Mouse (Mus musculus) midbrain, embryonic 15.5 days (tissue): Measurements from ENCODE around the gene Oaf. TPM values are rescaled to one million over a fixed set of nuclear protein-coding genes. Genes with fewer than 3 reads are reported as not detected.

Source experiments
- ATAC-seq: fragments of 200-750 bp; cut with Nextera tagmentation; replicated peaks from 2 replicates; pipeline ENCODE4 v1.8.0; 2017; ENCODE audit warnings: moderate TSS enrichment
- H3K27ac ChIP-seq: fragments of 300-500 bp; sonication (generic); 2 replicates; pipeline ENCODE4 v1.5.1; 2015; ENCODE audit warnings: mild to moderate bottlenecking, inconsistent platforms
- H3K27me3 ChIP-seq: fragments of 300-500 bp; sonication (generic); replicated peaks from 2 replicates; pipeline ENCODE4 v1.6.1; 2015; ENCODE audit warnings: inconsistent platforms
- H3K36me3 ChIP-seq: fragments of 300-500 bp; sonication (generic); replicated peaks from 2 replicates; pipeline ENCODE4 v1.6.1; 2015; ENCODE audit warnings: inconsistent platforms
- H3K4me1 ChIP-seq: fragments of 300-500 bp; sonication (generic); 2 replicates; pipeline ENCODE4 v1.6.1; 2015; ENCODE audit warnings: inconsistent platforms
- H3K4me2 ChIP-seq: fragments of 300-500 bp; sonication (generic); 2 replicates; pipeline ENCODE4 v1.6.1; 2015; ENCODE audit warnings: inconsistent platforms, mild to moderate bottlenecking, moderate library complexity
- H3K4me3 ChIP-seq: fragments of 300-500 bp; sonication (generic); 2 replicates; pipeline ENCODE4 v1.5.1; 2015; ENCODE audit warnings: mild to moderate bottlenecking, inconsistent platforms
- H3K9ac ChIP-seq: fragments of 300-500 bp; sonication (generic); 2 replicates; pipeline ENCODE4 v1.6.1; 2015; ENCODE audit warnings: mild to moderate bottlenecking, inconsistent platforms
- H3K9me3 ChIP-seq: fragments of 300-500 bp; sonication (generic); 2 replicates; pipeline ENCODE4 v1.6.1; 2016; ENCODE audit warnings: inconsistent platforms
- WGBS: fragments of 180-500 bp; shearing (Covaris S2); methylation state at CpG from one replicate; pipeline ENCODE4 v1.1.7; 2015; ENCODE audit warnings: mixed read lengths; 5-methylcytosine and 5-hydroxymethylcytosine counted together
- polyA plus RNA-seq: library from polyadenylated mRNA; unstranded; fragments of >200 nt; fragmentation: Nextera tagmentation; extraction: Ambion mirVana; gene quantifications from 2 replicates; pipeline ENCODE4 v1.2.1, GENCODE M21; 2015

Gene Oaf
- polyA plus RNA-seq, 1 experiment from 2014 or later, result 6.4 TPM

GRCm38 (mm10) chr9:43210190-43210682 is 29.5 kb downstream of the Oaf start, which contains the start of gene Pou2f3:
Pou2f3 (minus strand) TSS chr9:43210369.
- H3K4me2 ChIP-seq, result 0 out of 2 replicates have a peak within 1 kb of the TSS, but pooled peaks have one; percentile 5
- H3K9ac ChIP-seq, result no peak within 1 kb of the TSS
- H3K4me3 ChIP-seq, result no peak within 1 kb of the TSS
- H3K27ac ChIP-seq, result no peak within 1 kb of the TSS
- WGBS, result 7% methylated on average over 13 of the region's 13 CpGs
- no peaks in the 10 kb centered on the region for H3K36me3 ChIP-seq
- H3K4me1 ChIP-seq, result peaks cover 18% of the 10 kb centered on the region
- peaks cover 17% of the 10 kb centered on the region for H3K27me3 ChIP-seq
- no peaks in the 10 kb centered on the region for H3K9me3 ChIP-seq
- no peak for ATAC-seq

GRCm38 (mm10) chr9:43206022-43206390 is 33.7 kb downstream of the Oaf start:
- Histone ChIP-seq H3K9me3 (no peaks in the 10 kb centered on the region), H3K4me3 (peak overlapping the region; percentile 26), H3K36me3 (no peaks in the 10 kb centered on the region), H3K27me3 (peaks cover 37% of the 10 kb centered on the region), H3K4me1 (peaks cover 21% of the 10 kb centered on the region), H3K27ac (no peak overlapping the region), H3K4me2 (peak overlapping the region; percentile 52), H3K9ac (no peak overlapping the region)
- ATAC-seq, result no peak
- 4% methylated on average over 15 of the region's 15 CpGs for whole genome bisulfite sequencing

DNA sequence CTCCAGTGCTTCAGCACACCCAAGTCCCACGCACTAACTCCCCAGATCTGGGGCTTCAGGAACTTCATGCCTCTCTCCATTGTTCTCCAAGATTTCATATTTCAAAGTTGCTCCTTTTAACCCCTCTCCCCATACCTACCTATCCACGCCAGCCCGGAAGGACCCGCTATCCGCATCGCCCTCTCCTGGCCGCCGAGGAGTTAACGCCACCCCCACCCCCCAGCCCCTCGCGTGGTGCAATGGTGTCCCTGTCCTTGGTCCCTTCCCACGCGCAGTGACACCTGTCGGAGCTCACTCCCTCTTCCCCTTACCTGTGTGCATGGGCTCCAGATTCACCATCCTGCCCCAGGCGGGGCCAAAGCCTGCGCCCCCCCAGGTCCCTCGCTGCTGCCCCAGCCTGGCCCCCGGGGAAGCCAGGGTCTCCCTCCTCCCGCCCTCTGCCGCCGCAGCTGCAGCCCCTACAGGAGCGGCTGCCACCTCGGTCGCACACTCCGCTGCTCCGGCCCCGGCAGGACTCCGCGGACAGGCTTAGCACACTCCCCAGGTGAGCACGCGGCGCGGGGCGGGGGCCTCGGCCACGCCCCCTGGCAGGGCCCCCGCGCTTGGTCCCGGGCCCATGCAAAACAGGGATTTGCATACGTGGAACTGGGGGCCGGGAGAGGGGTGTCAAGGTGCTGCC is 34.2 kb downstream of the Oaf start:
- H3K4me3 ChIP-seq, result peak overlapping the region; percentile 26
- H3K27me3 ChIP-seq, result peaks cover 37% of the 10 kb centered on the region
- no peak overlapping the region for H3K27ac ChIP-seq
- peaks cover 17% of the 10 kb centered on the region for H3K4me1 ChIP-seq
- H3K36me3 ChIP-seq, result no peaks in the 10 kb centered on the region
- 2% methylated on average over 37 of the region's 41 CpGs for WGBS
- H3K9ac ChIP-seq, result no peak overlapping the region
- peak overlapping the region; percentile 52 for H3K4me2 ChIP-seq
- no peaks in the 10 kb centered on the region for H3K9me3 ChIP-seq
- no peak for ATAC-seq

- peaks cover 20% of the 10 kb centered on the region for H3K27me3 ChIP-seq
- 8% methylated on average over 5 of the region's 5 CpGs for WGBS
These were observed 39.5 kb downstream of the Oaf start for GRCm38 (mm10) chr9:43200212-43200611.

GRCm38 (mm10) chr9:43194001-43194400 is 45.7 kb downstream of the Oaf start:
- Histone ChIP-seq H3K4me1 (peaks cover 6% of the 10 kb centered on the region), H3K27me3 (no peaks in the 10 kb centered on the region), H3K9me3 (no peaks in the 10 kb centered on the region), H3K4me3 (no peak overlapping the region), H3K4me2 (no peak overlapping the region), H3K27ac (no peak overlapping the region), H3K9ac (no peak overlapping the region), H3K36me3 (no peaks in the 10 kb centered on the region)
- 12% methylated on average over 9 of the region's 9 CpGs for WGBS
- ATAC-seq, result no peak

More at GRCm38 (mm10) chr9:43200212-43200611, 39.5 kb downstream of the Oaf start:
- Histone ChIP-seq H3K9me3 (no peaks in the 10 kb centered on the region), H3K4me2 (no peak overlapping the region), H3K4me3 (no peak overlapping the region), H3K27ac (no peak overlapping the region), H3K36me3 (no peaks in the 10 kb centered on the region), H3K4me1 (peaks cover 3% of the 10 kb centered on the region), H3K9ac (no peak overlapping the region)
- ATAC-seq, result no peak

DNA sequence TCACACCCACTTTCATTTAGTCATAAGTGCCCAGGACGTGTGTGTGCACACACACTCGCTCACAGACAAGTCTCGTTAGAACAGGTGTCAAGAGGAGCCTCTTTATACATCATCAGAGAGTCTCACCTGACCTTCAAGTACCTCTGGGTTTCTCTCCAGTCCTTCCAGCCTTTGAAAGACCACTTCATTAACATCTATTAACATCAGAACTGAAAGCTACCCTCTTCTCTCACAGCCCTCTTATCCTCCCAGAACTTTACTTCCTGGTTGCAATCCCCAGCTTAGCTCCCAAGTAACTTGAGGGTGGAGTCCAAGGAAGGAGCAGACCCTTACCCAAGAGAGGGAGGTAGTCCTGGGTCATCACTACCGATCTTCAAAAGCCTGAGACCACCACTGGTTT is 48.1 kb downstream of the Oaf start:
- no peak overlapping the region for H3K9ac ChIP-seq
- WGBS, result 52% methylated on average over 4 of the region's 4 CpGs
- H3K27ac ChIP-seq, result no peak overlapping the region
- no peak overlapping the region for H3K4me3 ChIP-seq
- H3K4me2 ChIP-seq, result no peak overlapping the region
- H3K9me3 ChIP-seq, result no peaks in the 10 kb centered on the region
- no peak for ATAC-seq
- no peaks in the 10 kb centered on the region for H3K27me3 ChIP-seq
- no peaks in the 10 kb centered on the region for H3K36me3 ChIP-seq
- H3K4me1 ChIP-seq, result peaks cover 16% of the 10 kb centered on the region

DNA sequence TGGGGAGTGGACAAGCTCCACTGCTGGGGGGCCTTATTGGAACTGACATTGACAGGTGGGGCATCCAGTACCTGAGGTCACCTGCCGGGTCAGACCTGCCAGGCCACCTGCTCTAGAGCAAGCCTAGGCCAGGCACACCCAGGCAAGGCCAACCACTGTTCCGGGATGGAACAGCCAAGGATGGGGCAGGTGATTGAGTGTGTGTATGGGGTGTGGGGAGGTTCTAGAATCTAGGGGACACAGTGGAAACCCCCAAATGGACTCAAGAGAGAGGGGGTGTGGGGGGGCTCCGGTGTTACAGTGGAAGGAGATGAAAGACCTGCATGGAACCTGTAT is 50.7 kb downstream of the Oaf start:
- ATAC-seq, result peak; percentile 37; the same call in 1 of the 2 replicates
- Histone ChIP-seq H3K4me2 (no peak overlapping the region), H3K9ac (no peak overlapping the region), H3K27me3 (no peaks in the 10 kb centered on the region), H3K27ac (peak overlapping the region; percentile 66; the same call in 1 of the 2 replicates), H3K36me3 (no peaks in the 10 kb centered on the region), H3K4me3 (no peak overlapping the region), H3K9me3 (no peaks in the 10 kb centered on the region), H3K4me1 (peaks cover 16% of the 10 kb centered on the region)
- WGBS, result 48% methylated on average over 3 of the region's 3 CpGs

- H3K9ac ChIP-seq, result no peak overlapping the region
- no peak overlapping the region for H3K4me2 ChIP-seq
- H3K4me1 ChIP-seq, result peaks cover 16% of the 10 kb centered on the region
- H3K27me3 ChIP-seq, result no peaks in the 10 kb centered on the region
- no peaks in the 10 kb centered on the region for H3K9me3 ChIP-seq
- WGBS, result 49% methylated on average over 12 of the region's 12 CpGs
- peak overlapping the region; percentile 66 for H3K27ac ChIP-seq
- H3K4me3 ChIP-seq, result no peak overlapping the region
- ATAC-seq, result peak; percentile 71
- no peaks in the 10 kb centered on the region for H3K36me3 ChIP-seq
These were observed 51.2 kb downstream of the Oaf start for GRCm38 (mm10) chr9:43188309-43189020.

- H3K4me2 ChIP-seq, result no peak overlapping the region
- H3K4me1 ChIP-seq, result no peaks in the 10 kb centered on the region
- H3K9me3 ChIP-seq, result no peaks in the 10 kb centered on the region
- no peak overlapping the region for H3K4me3 ChIP-seq
- H3K9ac ChIP-seq, result no peak overlapping the region
- H3K27me3 ChIP-seq, result no peaks in the 10 kb centered on the region
- H3K27ac ChIP-seq, result no peak overlapping the region
- H3K36me3 ChIP-seq, result no peaks in the 10 kb centered on the region
- 61% methylated on average over 5 of the region's 5 CpGs for WGBS
- no peak for ATAC-seq
These were observed 60.1 kb downstream of the Oaf start for GRCm38 (mm10) chr9:43179614-43180013.

- H3K36me3 ChIP-seq, result no peaks in the 10 kb centered on the region
- no peaks in the 10 kb centered on the region for H3K4me1 ChIP-seq
- H3K4me3 ChIP-seq, result no peak overlapping the region
- no peak overlapping the region for H3K4me2 ChIP-seq
- H3K9ac ChIP-seq, result no peak overlapping the region
- H3K9me3 ChIP-seq, result no peaks in the 10 kb centered on the region
- H3K27ac ChIP-seq, result no peak overlapping the region
- H3K27me3 ChIP-seq, result no peaks in the 10 kb centered on the region
- ATAC-seq, result no peak
- 63% methylated on average over 7 of the region's 7 CpGs for WGBS
These were observed 61.5 kb downstream of the Oaf start for GRCm38 (mm10) chr9:43178172-43178571.
